In genomic region chr9:105520776-105521552, GRCm38 (mm10) we compare ENCODE assay signal across 8 mouse cellular contexts. TPM values are rescaled to one million over a fixed set of nuclear protein-coding genes. Genes with fewer than 3 reads are reported as not detected.
DNase-seq lines count a peak whose midpoint lies in the region; ATAC-seq and TF ChIP-seq lines count a peak whose summit lies in the region.

No protein-coding gene starts in this region.

- H3K4me2 ChIP-seq in kidney, embryonic 16.5 days (replicated peaks; ENCODE audit: low read depth, low read length) = peak overlapping the region; percentile 47

- WGBS in spleen, adult 2 months = 11% methylated on average over 24 of the region's 24 CpGs
- WGBS in kidney, embryonic 16.5 days = 24% methylated on average over 24 of the region's 24 CpGs

- intact Hi-C loops in left cerebral cortex, postnatal 36 days (cut with DNase I) = no loop called here

- H3K36me3 ChIP-seq in spleen, adult 2 months (ENCODE audit: control insufficient read depth, insufficient read depth, low read length) = no peaks in the 10 kb centered on the region
- H3K36me3 ChIP-seq in kidney, embryonic 16.5 days (ENCODE audit: insufficient read depth, low read length) = no peaks in the 10 kb centered on the region

- no peak overlapping the region for H3K27ac ChIP-seq in spleen, adult 2 months (ENCODE audit: insufficient read depth, low read length)
- H3K27ac ChIP-seq in kidney, embryonic 16.5 days (ENCODE audit: low read length) = no peak overlapping the region

- H3K9ac ChIP-seq in kidney, embryonic 16.5 days (replicated peaks; ENCODE audit: low read length) = no peak overlapping the region

- no peaks in the 10 kb centered on the region for H3K4me1 ChIP-seq in spleen, adult 2 months (ENCODE audit: control insufficient read depth, insufficient read depth, insufficient read length)
- H3K4me1 ChIP-seq in kidney, embryonic 16.5 days (ENCODE audit: insufficient read depth, low read length) = peaks cover 9% of the 10 kb centered on the region

- ATAC-seq in granulocyte monocyte progenitor cell, adult 5-6 weeks (replicated peaks; ENCODE audit: poor library complexity, severe bottlenecking) = peak; percentile 59
- ATAC-seq in kidney, embryonic 16.5 days (ENCODE audit: low FRiP score, low TSS enrichment) = 0 out of 2 replicates have a peak, but pooled peaks have one; percentile 26
- ATAC-seq in megakaryocyte, adult 5-6 weeks (ENCODE audit: poor library complexity, severe bottlenecking) = peak; percentile 62

- TF ChIP-seq POLR2A in spleen, adult 2 months (IDR thresholded peaks at IDR 0.05; ENCODE audit: low read depth, low read length) = no peak

- no peak for DNase-seq in spleen, adult 2 months (ENCODE audit: low read depth in 1 of 2, low spot score in 2 of 2)
- DNase-seq in spleen, postnatal 14 days (ENCODE audit: low spot score in 2 of 2) = no peak
- DNase-seq in left cerebral cortex, adult 8-10 months (ENCODE audit: low spot score in 2 of 2) = no peak
- no peak for DNase-seq in frontal cortex, postnatal 14 days (ENCODE audit: low spot score in 2 of 2)
- no peak for DNase-seq in left cerebral cortex, postnatal 36 days (ENCODE audit: low spot score in 2 of 2)

- no peak for TF ChIP-seq CTCF in spleen, adult 2 months (IDR thresholded peaks at IDR 0.05; ENCODE audit: extremely low read depth, insufficient read depth, insufficient read length, insufficient replicate concordance)

- H3K4me3 ChIP-seq in spleen, adult 2 months (ENCODE audit: extremely low read depth, insufficient read depth, insufficient read length) = peak overlapping the region; percentile 1; the same call in 1 of the 2 replicates
- peak overlapping the region; percentile 23 for H3K4me3 ChIP-seq in kidney, embryonic 16.5 days (ENCODE audit: low read length)

- H3K27me3 ChIP-seq in spleen, adult 2 months (ENCODE audit: control insufficient read depth, insufficient read depth, low read length) = no peaks in the 10 kb centered on the region
- no peaks in the 10 kb centered on the region for H3K27me3 ChIP-seq in kidney, embryonic 16.5 days (ENCODE audit: insufficient read depth, low read length)

- H3K9me3 ChIP-seq in kidney, embryonic 16.5 days (ENCODE audit: low read length) = no peaks in the 10 kb centered on the region

RNA-seq across cellular contexts. Expression of gene Atp2c1, which starts 6.2 kb away (rescaled TPM):
- 20.7 and 36.8 TPM in 2 replicates for polyA plus RNA-seq in spleen, adult 2 months (2012; rRNA removed)
- 14.9 and 19.6 TPM in 2 replicates for total RNA-seq in granulocyte monocyte progenitor cell, adult 5-6 weeks (2014; fragmentation: Nextera tagmentation)
- total RNA-seq in granulocyte monocyte progenitor cell, adult 5-6 weeks (2017) = 47.3 and 65.1 TPM in 2 replicates
- 75.6 and 76.3 TPM in 2 replicates for polyA plus RNA-seq in kidney, embryonic 16.5 days (2015; fragmentation: Nextera tagmentation; extraction: Ambion mirVana)
- 65.5 and 71.0 TPM in 2 replicates for total RNA-seq in megakaryocyte, adult 5-6 weeks (2015)
- total RNA-seq in megakaryocyte, adult 5-6 weeks (2017) = 159 and 166 TPM in 2 replicates
- 100 to 1,000 TPM; 180 to 197 (median 186) TPM for total RNA-seq in left cerebral cortex, adult 8-10 months (2022)
- total RNA-seq in left cerebral cortex, postnatal 36 days (2021) = 100 to 1,000 TPM; 197 to 214 TPM
